Mouse (Mus musculus): Measurements from ENCODE around the gene Samd4b. TPM values are rescaled to one million over a fixed set of nuclear protein-coding genes. Genes with fewer than 3 reads are reported as not detected.

Gene Samd4b
- polyA plus RNA-seq, 2 experiments, result 4.5 to 12.0 TPM

GRCm38 (mm10) chr7:28398696-28399340, 199.1 kb downstream of the Samd4b start:
- DNase-seq (ENCODE audit: low read depth in 3 of 3, low spot score in 3 of 3), result no peak
- Histone ChIP-seq H3K4me3 (ENCODE audit: insufficient read depth in 1 of 2, low read depth in 2 of 2, low read length in 2 of 2) (no peak overlapping the region), H3K36me3 (replicated peaks; ENCODE audit: control insufficient read depth, insufficient read depth, low read depth) (peaks cover 24% of the 10 kb centered on the region), H3K4me2 (ENCODE audit: low read depth) (no peak overlapping the region), H3K9me3 (ENCODE audit: control insufficient read depth, low read length) (no peaks in the 10 kb centered on the region), H3K27me3 (ENCODE audit: control insufficient read depth, insufficient read depth, low read length) (no peaks in the 10 kb centered on the region), H3K4me1 (replicated peaks; ENCODE audit: control insufficient read depth in 2 of 2, insufficient read depth in 2 of 2, low read length in 1 of 2) (peaks cover under 1% of the 10 kb centered on the region in 2 experiments; a peak in 3 of 4 replicates), H3K27ac (no peak overlapping the region), H3K9ac (replicated peaks) (no peak overlapping the region)
- no peak for TF ChIP-seq CTCF (IDR thresholded peaks at IDR 0.05; ENCODE audit: low read depth)
- TF ChIP-seq EP300 (IDR thresholded peaks at IDR 0.05; ENCODE audit: low read depth), result no peak
- WGBS (ENCODE audit: insufficient replicate concordance), result 84% methylated on average over 10 of the region's 10 CpGs
- ATAC-seq (ENCODE audit: insufficient read depth), result no peak

- peaks cover 18% of the 10 kb centered on the region for H3K36me3 ChIP-seq (replicated peaks; ENCODE audit: control insufficient read depth, insufficient read depth, low read depth)
Measured at GRCm38 (mm10) chr7:28398000-28398399, 199.9 kb downstream of the Samd4b start.

GRCm38 (mm10) chr7:28395425-28395824, 202.5 kb downstream of the Samd4b start:
- DNase-seq (ENCODE audit: low read depth in 3 of 3, low spot score in 3 of 3), result no peak
- Histone ChIP-seq H3K36me3 (replicated peaks; ENCODE audit: control insufficient read depth, insufficient read depth, low read depth) (peaks cover 13% of the 10 kb centered on the region), H3K27me3 (ENCODE audit: control insufficient read depth, insufficient read depth, low read length) (no peaks in the 10 kb centered on the region), H3K9ac (replicated peaks) (no peak overlapping the region), H3K4me2 (ENCODE audit: low read depth) (no peak overlapping the region), H3K27ac (no peak overlapping the region), H3K4me3 (ENCODE audit: insufficient read depth in 1 of 2, low read depth in 2 of 2, low read length in 2 of 2) (no peak overlapping the region), H3K9me3 (ENCODE audit: control insufficient read depth, low read length) (no peaks in the 10 kb centered on the region), H3K4me1 (replicated peaks; ENCODE audit: control insufficient read depth in 2 of 2, insufficient read depth in 2 of 2, low read length in 1 of 2) (peaks cover 8 to 10% of the 10 kb centered on the region in 2 experiments)
- no peak for ATAC-seq (ENCODE audit: insufficient read depth)
- 88% methylated on average over 4 of the region's 4 CpGs for WGBS (ENCODE audit: insufficient replicate concordance)
- TF ChIP-seq CTCF (IDR thresholded peaks at IDR 0.05; ENCODE audit: low read depth), result no peak
- TF ChIP-seq EP300 (IDR thresholded peaks at IDR 0.05; ENCODE audit: low read depth), result no peak

More at GRCm38 (mm10) chr7:28398000-28398399, 199.9 kb downstream of the Samd4b start:
- no peak overlapping the region for H3K4me3 ChIP-seq (ENCODE audit: insufficient read depth in 1 of 2, low read depth in 2 of 2, low read length in 2 of 2)
- 52% methylated on average over 3 of the region's 3 CpGs for WGBS (ENCODE audit: insufficient replicate concordance)
- DNase-seq (ENCODE audit: low read depth in 3 of 3, low spot score in 3 of 3), result no peak
- H3K9me3 ChIP-seq (ENCODE audit: control insufficient read depth, low read length), result no peaks in the 10 kb centered on the region
- H3K4me2 ChIP-seq (ENCODE audit: low read depth), result no peak overlapping the region
- peaks cover 3 to 4% of the 10 kb centered on the region in 2 experiments for H3K4me1 ChIP-seq (replicated peaks; ENCODE audit: control insufficient read depth in 2 of 2, insufficient read depth in 2 of 2, low read length in 1 of 2)
- H3K27me3 ChIP-seq (ENCODE audit: control insufficient read depth, insufficient read depth, low read length), result no peaks in the 10 kb centered on the region
- no peak overlapping the region for H3K27ac ChIP-seq
- no peak for ATAC-seq (ENCODE audit: insufficient read depth)
- no peak for TF ChIP-seq EP300 (IDR thresholded peaks at IDR 0.05; ENCODE audit: low read depth)
- peak; percentile 42 for TF ChIP-seq CTCF (IDR thresholded peaks at IDR 0.05; ENCODE audit: low read depth)
- H3K9ac ChIP-seq (replicated peaks), result no peak overlapping the region

GRCm38 (mm10) chr7:28393272-28393951, 204.5 kb downstream of the Samd4b start:
- no peak for DNase-seq (ENCODE audit: low read depth in 3 of 3, low spot score in 3 of 3)
- peaks cover 19% of the 10 kb centered on the region for H3K36me3 ChIP-seq (replicated peaks; ENCODE audit: control insufficient read depth, insufficient read depth, low read depth)
- H3K4me2 ChIP-seq (ENCODE audit: low read depth), result peak overlapping the region; percentile 93
- no peak for TF ChIP-seq EP300 (IDR thresholded peaks at IDR 0.05; ENCODE audit: low read depth)
- no peak for TF ChIP-seq CTCF (IDR thresholded peaks at IDR 0.05; ENCODE audit: low read depth)
- 6% methylated on average over 22 of the region's 22 CpGs for WGBS (ENCODE audit: insufficient replicate concordance)
- H3K27ac ChIP-seq, result peak overlapping the region; percentile 9
- H3K4me1 ChIP-seq (replicated peaks; ENCODE audit: control insufficient read depth in 2 of 2, insufficient read depth in 2 of 2, low read length in 1 of 2), result peaks cover 8 to 10% of the 10 kb centered on the region in 2 experiments
- no peak for ATAC-seq (ENCODE audit: insufficient read depth)
- peak overlapping the region; percentile 73 to 79 for H3K4me3 ChIP-seq (ENCODE audit: insufficient read depth in 1 of 2, low read depth in 2 of 2, low read length in 2 of 2)
- peak overlapping the region; percentile 76 for H3K9ac ChIP-seq (replicated peaks)
- no peaks in the 10 kb centered on the region for H3K9me3 ChIP-seq (ENCODE audit: control insufficient read depth, low read length)
- H3K27me3 ChIP-seq (ENCODE audit: control insufficient read depth, insufficient read depth, low read length), result no peaks in the 10 kb centered on the region
